Mouse (Mus musculus): ENCODE data around the gene Olfr1442. TPM values are rescaled to one million over a fixed set of nuclear protein-coding genes. Genes with fewer than 3 reads are reported as not detected.
"Not testable (repeated sequence)": the region's sequence is repeated elsewhere in the genome, so short reads cannot be mapped to it uniquely, and the experiment has no call there.

The Olfr1442 gene
- polyA plus RNA-seq, 1 experiment from 2014 or later: not detected

DNA sequence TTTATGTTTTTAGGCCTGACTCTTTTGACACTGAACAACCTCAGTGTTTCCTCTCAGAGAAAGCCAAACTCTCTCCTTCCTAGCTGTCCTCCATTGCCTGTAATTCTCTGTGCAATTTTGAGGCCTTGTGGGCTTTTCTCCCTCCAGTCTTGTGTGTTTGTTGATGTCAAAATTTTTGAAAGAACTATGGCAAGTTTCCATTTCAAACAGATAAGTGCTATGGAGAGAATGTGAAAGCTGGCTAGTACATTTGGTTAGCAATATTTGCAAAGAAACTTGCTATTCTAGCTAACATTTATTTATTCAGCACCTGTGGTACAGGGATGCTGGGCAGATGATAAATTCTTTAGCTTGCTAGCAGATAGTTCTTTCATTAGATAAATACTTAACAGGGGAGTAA, 26.0 kb downstream of the Olfr1442 start:
- no peaks in the 10 kb centered on the region for H3K36me3 ChIP-seq (replicated peaks)
- DNase-seq (ENCODE audit: low spot score): no peak
- no peaks in the 10 kb centered on the region for H3K27me3 ChIP-seq (replicated peaks; ENCODE audit: low read depth, poor library complexity, severe bottlenecking)
- H3K4me3 ChIP-seq: no peak overlapping the region
- H3K27ac ChIP-seq (replicated peaks): no peak overlapping the region
- H3K9me3 ChIP-seq: no peaks in the 10 kb centered on the region
- no peaks in the 10 kb centered on the region for H3K4me1 ChIP-seq

DNA sequence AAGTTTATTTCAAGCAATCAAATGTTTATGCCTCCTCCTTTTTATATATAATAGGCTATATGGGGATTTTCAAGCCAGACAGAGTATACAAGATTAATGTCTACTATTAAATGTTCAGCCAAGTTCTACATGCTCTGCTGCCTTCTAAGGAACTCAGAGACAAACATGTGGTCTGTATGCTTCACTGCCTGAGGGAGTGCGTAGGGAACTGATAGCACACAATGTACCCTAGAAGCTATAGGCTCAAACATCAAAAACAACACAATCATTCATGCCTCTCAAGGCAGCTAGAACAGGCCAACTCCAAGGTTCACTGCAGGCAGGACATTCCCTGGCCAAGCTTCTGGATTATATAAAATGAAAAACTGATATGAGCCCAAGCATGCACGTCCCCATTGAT, 38.2 kb downstream of the Olfr1442 start:
- Histone ChIP-seq H3K4me3 (no peak overlapping the region), H3K9me3 (no peaks in the 10 kb centered on the region), H3K36me3 (replicated peaks) (no peaks in the 10 kb centered on the region), H3K27me3 (replicated peaks; ENCODE audit: low read depth, poor library complexity, severe bottlenecking) (no peaks in the 10 kb centered on the region), H3K4me1 (no peaks in the 10 kb centered on the region), H3K27ac (replicated peaks) (no peak overlapping the region)
- 86% methylated on average over 2 of the region's 2 CpGs for WGBS
- no peak for DNase-seq (ENCODE audit: low spot score)

DNA sequence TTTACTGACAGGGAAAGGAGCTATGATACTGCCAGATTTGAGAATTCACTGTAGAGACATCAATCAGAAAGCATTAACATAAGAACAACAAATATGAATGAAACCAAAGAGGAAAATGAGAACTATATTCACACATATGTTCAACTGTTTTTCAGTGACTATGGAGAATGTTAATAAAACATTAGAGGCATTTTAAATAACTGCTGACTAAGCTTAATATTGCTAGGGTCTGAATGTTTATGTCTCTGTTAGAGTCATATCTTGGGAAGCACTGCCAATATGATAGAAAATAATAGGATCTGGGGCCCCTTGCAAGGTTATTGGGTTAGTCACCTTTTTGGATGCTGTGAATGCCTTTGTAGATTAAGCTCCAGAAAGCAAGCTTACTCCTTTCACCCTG, 38.7 kb downstream of the Olfr1442 start:
- H3K4me3 ChIP-seq: no peak overlapping the region
- no peak for DNase-seq (ENCODE audit: low spot score)
- no peaks in the 10 kb centered on the region for H3K36me3 ChIP-seq (replicated peaks)
- no peaks in the 10 kb centered on the region for H3K27me3 ChIP-seq (replicated peaks; ENCODE audit: low read depth, poor library complexity, severe bottlenecking)
- H3K4me1 ChIP-seq: no peaks in the 10 kb centered on the region
- H3K9me3 ChIP-seq: no peaks in the 10 kb centered on the region
- no peak overlapping the region for H3K27ac ChIP-seq (replicated peaks)

DNA sequence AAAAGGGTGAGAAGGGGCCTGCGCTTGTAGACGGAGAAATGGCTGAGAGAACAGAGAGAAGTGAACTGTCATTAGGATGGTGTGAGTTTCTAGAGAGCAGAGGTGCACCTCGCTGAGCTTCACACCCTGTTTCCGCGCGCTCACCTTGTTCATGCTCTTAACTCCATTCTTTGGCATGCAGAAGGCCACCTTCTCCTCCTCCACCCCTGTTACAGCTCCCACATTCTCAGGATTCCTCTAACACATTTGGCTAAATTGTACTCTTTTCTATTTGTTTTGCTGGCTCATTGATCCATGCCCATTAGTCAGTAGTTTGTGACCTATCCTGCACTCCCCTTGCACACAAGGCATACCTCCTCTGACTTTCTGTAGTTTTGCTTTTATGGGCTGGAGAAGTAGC, 49.0 kb downstream of the Olfr1442 start:
- H3K9me3 ChIP-seq: no peaks in the 10 kb centered on the region
- no peak overlapping the region for H3K27ac ChIP-seq (replicated peaks)
- WGBS: 77% methylated on average over 6 of the region's 6 CpGs
- H3K4me3 ChIP-seq: no peak overlapping the region
- H3K27me3 ChIP-seq (replicated peaks; ENCODE audit: low read depth, poor library complexity, severe bottlenecking): no peaks in the 10 kb centered on the region
- no peaks in the 10 kb centered on the region for H3K4me1 ChIP-seq
- no peaks in the 10 kb centered on the region for H3K36me3 ChIP-seq (replicated peaks)
- no peak for DNase-seq (ENCODE audit: low spot score)

DNA sequence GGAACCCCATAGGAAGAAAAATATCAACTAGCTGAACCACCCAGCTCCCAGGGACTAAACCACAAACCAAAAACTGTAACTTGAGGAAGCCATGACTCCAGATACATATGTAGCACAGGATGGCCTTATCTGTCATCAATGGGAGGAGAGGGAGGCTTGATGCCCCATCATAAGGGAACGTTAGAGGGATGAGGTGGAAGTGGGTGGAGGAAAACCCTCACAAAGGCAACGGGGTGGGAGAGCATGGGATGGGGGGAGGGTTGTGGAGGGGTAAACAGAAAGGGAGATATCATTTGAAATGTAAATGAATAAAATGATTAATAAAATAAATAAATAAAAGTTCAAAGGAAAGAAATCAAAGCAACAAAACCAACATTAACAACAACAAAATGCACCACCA, 50.2 kb downstream of the Olfr1442 start:
- 76% methylated on average over 2 of the region's 2 CpGs for WGBS

DNA sequence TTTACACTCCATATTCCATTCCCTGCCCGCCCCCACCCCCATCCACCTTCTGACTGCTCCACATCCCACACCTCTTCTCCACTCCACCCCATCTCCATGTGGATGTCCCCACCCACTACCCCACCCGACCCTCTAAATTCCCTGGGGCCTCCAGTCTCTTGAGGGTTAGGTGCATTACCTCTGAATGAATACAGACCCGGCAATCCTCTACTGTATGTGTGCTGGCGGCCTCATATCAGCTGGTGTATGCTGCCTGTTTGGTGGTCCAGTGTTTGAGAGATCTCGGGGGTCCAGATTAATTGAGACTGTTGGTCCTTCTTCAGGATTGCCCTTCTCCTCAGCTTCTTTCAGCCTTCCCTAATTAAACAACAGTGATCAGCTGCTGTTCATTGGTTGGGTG, 50.7 kb downstream of the Olfr1442 start:
- not testable (repeated sequence) for DNase-seq (ENCODE audit: low spot score); H3K4me1 ChIP-seq; H3K9me3 ChIP-seq; H3K36me3 ChIP-seq (replicated peaks); H3K4me3 ChIP-seq; H3K27me3 ChIP-seq (replicated peaks; ENCODE audit: low read depth, poor library complexity, severe bottlenecking); H3K27ac ChIP-seq (replicated peaks)
- 85% methylated on average over 5 of the region's 5 CpGs for whole genome bisulfite sequencing

More for the DNA sequence above, 50.2 kb downstream of the Olfr1442 start:
- Histone ChIP-seq H3K27ac (replicated peaks) (no peak overlapping the region), H3K9me3 (no peaks in the 10 kb centered on the region), H3K4me3 (no peak overlapping the region), H3K36me3 (replicated peaks) (no peaks in the 10 kb centered on the region), H3K4me1 (no peaks in the 10 kb centered on the region), H3K27me3 (replicated peaks; ENCODE audit: low read depth, poor library complexity, severe bottlenecking) (no peaks in the 10 kb centered on the region)
- no peak for DNase-seq (ENCODE audit: low spot score)

DNA sequence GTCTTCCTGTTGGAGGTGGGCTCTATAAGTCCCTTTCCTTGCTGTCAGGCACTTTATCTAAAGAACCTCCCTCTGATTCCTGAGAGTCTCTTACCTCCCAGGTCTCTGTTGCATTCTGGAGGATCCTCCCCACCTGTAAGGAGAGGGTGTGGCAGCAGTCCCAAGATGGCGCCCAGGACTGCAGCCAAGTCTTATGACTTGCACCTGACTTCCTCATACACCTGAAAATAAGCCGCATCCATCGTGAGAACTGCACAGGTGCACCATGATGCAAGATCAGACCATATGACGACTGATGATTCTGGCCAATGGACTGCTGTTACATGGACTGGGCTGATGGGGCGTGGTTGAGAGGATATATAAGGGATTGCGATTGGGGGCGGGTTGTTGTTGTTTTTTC, 51.4 kb downstream of the Olfr1442 start:
- H3K27me3 ChIP-seq (replicated peaks; ENCODE audit: low read depth, poor library complexity, severe bottlenecking); H3K9me3 ChIP-seq; H3K36me3 ChIP-seq (replicated peaks); H3K4me3 ChIP-seq; H3K4me1 ChIP-seq; H3K27ac ChIP-seq (replicated peaks); DNase-seq (ENCODE audit: low spot score): not testable (repeated sequence)
- 92% methylated on average over 7 of the region's 7 CpGs for WGBS

DNA sequence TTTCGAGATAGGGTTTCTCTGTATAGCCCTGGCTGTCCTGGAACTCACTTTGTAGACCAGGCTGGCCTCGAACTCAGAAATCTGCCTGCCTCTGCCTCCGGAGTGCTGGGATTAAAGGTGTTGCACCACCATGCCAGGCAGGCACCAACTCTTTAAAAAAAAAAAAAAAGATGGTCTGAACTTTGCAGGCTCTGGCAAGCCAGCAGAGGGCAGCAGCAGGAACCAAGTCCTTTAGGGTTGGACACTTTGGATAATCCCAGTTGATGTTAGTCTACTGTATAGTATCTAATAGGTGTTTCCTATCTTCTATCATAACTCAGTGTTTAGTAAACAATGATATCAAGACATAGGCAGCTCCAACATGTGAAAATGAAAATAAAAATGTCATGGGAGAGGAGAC, 52.1 kb downstream of the Olfr1442 start:
- 82% methylated on average over 3 of the region's 3 CpGs for WGBS
- Histone ChIP-seq H3K4me1 (no peaks in the 10 kb centered on the region), H3K27ac (replicated peaks) (no peak overlapping the region), H3K36me3 (replicated peaks) (no peaks in the 10 kb centered on the region), H3K9me3 (no peaks in the 10 kb centered on the region), H3K27me3 (replicated peaks; ENCODE audit: low read depth, poor library complexity, severe bottlenecking) (no peaks in the 10 kb centered on the region), H3K4me3 (no peak overlapping the region)
- DNase-seq (ENCODE audit: low spot score): no peak

DNA sequence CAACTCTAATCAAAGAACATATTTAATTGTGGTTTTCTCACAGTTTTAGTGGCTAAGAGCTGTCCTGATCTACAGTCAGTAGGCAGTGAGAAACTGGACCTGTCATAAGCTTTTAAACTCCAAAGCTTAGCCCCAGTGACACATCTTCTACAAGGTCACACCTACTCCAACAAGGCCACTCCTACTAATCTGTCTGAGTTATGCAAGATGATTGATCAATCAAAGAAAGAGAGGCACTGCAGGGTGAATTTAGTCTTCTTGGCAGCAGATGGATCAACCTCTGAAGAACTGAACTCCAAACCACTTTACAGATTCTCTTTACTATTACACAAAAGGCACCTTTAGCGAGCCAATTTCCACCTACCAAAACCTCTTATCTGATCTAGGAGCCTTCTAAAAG, 55.6 kb downstream of the Olfr1442 start:
- H3K27ac ChIP-seq (replicated peaks): no peak overlapping the region
- no peak for DNase-seq (ENCODE audit: low spot score)
- 75% methylated on average over 1 of the region's 1 CpGs for WGBS
- no peaks in the 10 kb centered on the region for H3K36me3 ChIP-seq (replicated peaks)
- H3K4me3 ChIP-seq: no peak overlapping the region
- no peaks in the 10 kb centered on the region for H3K4me1 ChIP-seq
- H3K9me3 ChIP-seq: no peaks in the 10 kb centered on the region
- H3K27me3 ChIP-seq (replicated peaks; ENCODE audit: low read depth, poor library complexity, severe bottlenecking): no peaks in the 10 kb centered on the region

Other genes with a start within 250 kb of the Olfr1442 start
- gene Pfpl, start 242.5 kb upstream of the Olfr1442 start, polyA plus RNA-seq (2016; fragmentation: Nextera tagmentation; extraction: Ambion mirVana): not detected in 2 replicates
- gene Mpeg1, start 209.7 kb upstream of the Olfr1442 start, polyA plus RNA-seq (2016; fragmentation: Nextera tagmentation; extraction: Ambion mirVana): 0.08 and 0.17 TPM in 2 replicates
- 12.1 and 19.8 TPM in 2 replicates for gene Dtx4, start 169.0 kb upstream of the Olfr1442 start, polyA plus RNA-seq (2016; fragmentation: Nextera tagmentation; extraction: Ambion mirVana)
- gene Fam111a, start 124.7 kb upstream of the Olfr1442 start, polyA plus RNA-seq (2016; fragmentation: Nextera tagmentation; extraction: Ambion mirVana): 19.3 and 21.4 TPM in 2 replicates
- not detected in 2 replicates for gene Gm4952, start 70.5 kb upstream of the Olfr1442 start, polyA plus RNA-seq (2016; fragmentation: Nextera tagmentation; extraction: Ambion mirVana)
- gene Glyat, start 37.1 kb upstream of the Olfr1442 start, polyA plus RNA-seq (2016; fragmentation: Nextera tagmentation; extraction: Ambion mirVana): not detected in 2 replicates
- not detected in 2 replicates for gene Olfr1443, start 7.7 kb downstream of the Olfr1442 start, polyA plus RNA-seq (2016; fragmentation: Nextera tagmentation; extraction: Ambion mirVana)
- gene Keg1, start 25.3 kb downstream of the Olfr1442 start, polyA plus RNA-seq (2016; fragmentation: Nextera tagmentation; extraction: Ambion mirVana): not detected in 2 replicates
- gene Cntf, start 95.2 kb downstream of the Olfr1442 start, polyA plus RNA-seq (2016; fragmentation: Nextera tagmentation; extraction: Ambion mirVana): 1.7 and 1.8 TPM in 2 replicates
- 13.1 and 14.2 TPM in 2 replicates for gene Zfp91, start 125.7 kb downstream of the Olfr1442 start, polyA plus RNA-seq (2016; fragmentation: Nextera tagmentation; extraction: Ambion mirVana)
- 0.71 and 0.72 TPM in 2 replicates for gene Lpxn, start 125.8 kb downstream of the Olfr1442 start, polyA plus RNA-seq (2016; fragmentation: Nextera tagmentation; extraction: Ambion mirVana)
- gene Gm5244, start 176.2 kb downstream of the Olfr1442 start, polyA plus RNA-seq (2016; fragmentation: Nextera tagmentation; extraction: Ambion mirVana): not detected in 2 replicates
- not detected in 2 replicates for gene Olfr1444, start 186.8 kb downstream of the Olfr1442 start, polyA plus RNA-seq (2016; fragmentation: Nextera tagmentation; extraction: Ambion mirVana)
- not detected in 2 replicates for gene Olfr1445, start 213.4 kb downstream of the Olfr1442 start, polyA plus RNA-seq (2016; fragmentation: Nextera tagmentation; extraction: Ambion mirVana)
- not detected in 2 replicates for gene Olfr1446, start 223.1 kb downstream of the Olfr1442 start, polyA plus RNA-seq (2016; fragmentation: Nextera tagmentation; extraction: Ambion mirVana)
- not detected in 2 replicates for gene Olfr1447, start 233.3 kb downstream of the Olfr1442 start, polyA plus RNA-seq (2016; fragmentation: Nextera tagmentation; extraction: Ambion mirVana)

Data from embryonic facial prominence, embryonic 10.5 days (tissue).